Mouse (Mus musculus): ENCODE data around the gene Zfpm1. TPM values are rescaled to one million over a fixed set of nuclear protein-coding genes. Genes with fewer than 3 reads are reported as not detected.

Zfpm1 gene
- polyA plus RNA-seq, 1 experiment from 2014 or later, result 1.4 TPM

GRCm38 (mm10) chr8:122336251-122336910, 54.4 kb downstream of the Zfpm1 start:
- 1% methylated on average over 77 of the region's 81 CpGs for WGBS
- no peak overlapping the region for H3K27ac ChIP-seq (ENCODE audit: low read depth, low read length)
- ATAC-seq (replicated peaks; ENCODE audit: low FRiP score) (peak; percentile 73), DNase-seq (ENCODE audit: low spot score) (peak; percentile 88)
- peak overlapping the region; percentile 93 for H3K4me2 ChIP-seq (ENCODE audit: low read depth, low read length, severe bottlenecking)
- H3K4me3 ChIP-seq (ENCODE audit: low read depth, low read length), result peak overlapping the region; percentile 52
- H3K27me3 ChIP-seq (ENCODE audit: control insufficient read depth, insufficient read depth, low read length), result peaks cover 43% of the 10 kb centered on the region
- H3K4me1 ChIP-seq (replicated peaks; ENCODE audit: control insufficient read depth, insufficient read depth, low read length), result peaks cover 12% of the 10 kb centered on the region; the same call in 1 of the 2 replicates
- H3K36me3 ChIP-seq (ENCODE audit: control insufficient read depth, insufficient read depth, low read length), result no peaks in the 10 kb centered on the region
- H3K9me3 ChIP-seq (ENCODE audit: control insufficient read depth, low read length), result no peaks in the 10 kb centered on the region
- peak overlapping the region; percentile 41; the same call in 1 of the 2 replicates for H3K9ac ChIP-seq (ENCODE audit: low read length)

- no peaks in the 10 kb centered on the region for H3K9me3 ChIP-seq (ENCODE audit: control insufficient read depth, low read length)
- no peak overlapping the region for H3K4me3 ChIP-seq (ENCODE audit: low read depth, low read length)
- WGBS, result 38% methylated on average over 6 of the region's 6 CpGs
- no peak overlapping the region for H3K27ac ChIP-seq (ENCODE audit: low read depth, low read length)
- no peak for DNase-seq (ENCODE audit: low spot score)
- ATAC-seq (replicated peaks; ENCODE audit: low FRiP score), result no peak
- H3K36me3 ChIP-seq (ENCODE audit: control insufficient read depth, insufficient read depth, low read length), result no peaks in the 10 kb centered on the region
- peaks cover 58% of the 10 kb centered on the region for H3K27me3 ChIP-seq (ENCODE audit: control insufficient read depth, insufficient read depth, low read length)
- no peak overlapping the region for H3K9ac ChIP-seq (ENCODE audit: low read length)
- peaks cover 12% of the 10 kb centered on the region; the same call in 1 of the 2 replicates for H3K4me1 ChIP-seq (replicated peaks; ENCODE audit: control insufficient read depth, insufficient read depth, low read length)
- H3K4me2 ChIP-seq (ENCODE audit: low read depth, low read length, severe bottlenecking), result no peak overlapping the region
These were observed 56.9 kb downstream of the Zfpm1 start for GRCm38 (mm10) chr8:122338852-122339251.

GRCm38 (mm10) chr8:122340761-122341160, 58.8 kb downstream of the Zfpm1 start:
- ATAC-seq (replicated peaks; ENCODE audit: low FRiP score) (no peak), DNase-seq (ENCODE audit: low spot score) (no peak)
- no peak overlapping the region for H3K4me2 ChIP-seq (ENCODE audit: low read depth, low read length, severe bottlenecking)

GRCm38 (mm10) chr8:122341790-122342189, 59.8 kb downstream of the Zfpm1 start:
- Histone ChIP-seq H3K4me1 (replicated peaks; ENCODE audit: control insufficient read depth, insufficient read depth, low read length) (peaks cover under 1% of the 10 kb centered on the region; the same call in 1 of the 2 replicates), H3K9me3 (ENCODE audit: control insufficient read depth, low read length) (no peaks in the 10 kb centered on the region), H3K9ac (ENCODE audit: low read length) (no peak overlapping the region), H3K4me2 (ENCODE audit: low read depth, low read length, severe bottlenecking) (no peak overlapping the region), H3K27me3 (ENCODE audit: control insufficient read depth, insufficient read depth, low read length) (peaks cover 41% of the 10 kb centered on the region), H3K36me3 (ENCODE audit: control insufficient read depth, insufficient read depth, low read length) (no peaks in the 10 kb centered on the region), H3K4me3 (ENCODE audit: low read depth, low read length) (no peak overlapping the region), H3K27ac (ENCODE audit: low read depth, low read length) (no peak overlapping the region)
- ATAC-seq (replicated peaks; ENCODE audit: low FRiP score) (no peak), DNase-seq (ENCODE audit: low spot score) (no peak)
- WGBS, result 82% methylated on average over 6 of the region's 6 CpGs

More at GRCm38 (mm10) chr8:122340761-122341160, 58.8 kb downstream of the Zfpm1 start:
- Histone ChIP-seq H3K27me3 (ENCODE audit: control insufficient read depth, insufficient read depth, low read length) (peaks cover 51% of the 10 kb centered on the region), H3K4me3 (ENCODE audit: low read depth, low read length) (no peak overlapping the region), H3K4me1 (replicated peaks; ENCODE audit: control insufficient read depth, insufficient read depth, low read length) (peaks cover 9% of the 10 kb centered on the region; the same call in 1 of the 2 replicates), H3K36me3 (ENCODE audit: control insufficient read depth, insufficient read depth, low read length) (no peaks in the 10 kb centered on the region), H3K9ac (ENCODE audit: low read length) (no peak overlapping the region), H3K9me3 (ENCODE audit: control insufficient read depth, low read length) (no peaks in the 10 kb centered on the region), H3K27ac (ENCODE audit: low read depth, low read length) (no peak overlapping the region)
- 85% methylated on average over 3 of the region's 3 CpGs for WGBS

GRCm38 (mm10) chr8:122342362-122342761, 60.4 kb downstream of the Zfpm1 start:
- no peak for ATAC-seq (replicated peaks; ENCODE audit: low FRiP score)

GRCm38 (mm10) chr8:122342806-122343209, 60.9 kb downstream of the Zfpm1 start:
- H3K9ac ChIP-seq (ENCODE audit: low read length), result no peak overlapping the region
- peaks cover 30% of the 10 kb centered on the region for H3K27me3 ChIP-seq (ENCODE audit: control insufficient read depth, insufficient read depth, low read length)
- H3K27ac ChIP-seq (ENCODE audit: low read depth, low read length), result no peak overlapping the region
- no peak overlapping the region for H3K4me3 ChIP-seq (ENCODE audit: low read depth, low read length)
- no peaks in the 10 kb centered on the region for H3K36me3 ChIP-seq (ENCODE audit: control insufficient read depth, insufficient read depth, low read length)
- H3K9me3 ChIP-seq (ENCODE audit: control insufficient read depth, low read length), result no peaks in the 10 kb centered on the region
- H3K4me1 ChIP-seq (replicated peaks; ENCODE audit: control insufficient read depth, insufficient read depth, low read length), result no peaks in the 10 kb centered on the region
- H3K4me2 ChIP-seq (ENCODE audit: low read depth, low read length, severe bottlenecking), result peak overlapping the region; percentile 51; the same call in 1 of the 2 replicates
- ATAC-seq (replicated peaks; ENCODE audit: low FRiP score) (no peak), DNase-seq (ENCODE audit: low spot score) (no peak)
- 7% methylated on average over 9 of the region's 9 CpGs for WGBS

More at GRCm38 (mm10) chr8:122342362-122342761, 60.4 kb downstream of the Zfpm1 start:
- H3K4me2 ChIP-seq (ENCODE audit: low read depth, low read length, severe bottlenecking), result no peak overlapping the region
- peaks cover 35% of the 10 kb centered on the region for H3K27me3 ChIP-seq (ENCODE audit: control insufficient read depth, insufficient read depth, low read length)
- WGBS, result 59% methylated on average over 5 of the region's 5 CpGs
- no peak overlapping the region for H3K4me3 ChIP-seq (ENCODE audit: low read depth, low read length)
- no peak overlapping the region for H3K27ac ChIP-seq (ENCODE audit: low read depth, low read length)
- no peaks in the 10 kb centered on the region for H3K9me3 ChIP-seq (ENCODE audit: control insufficient read depth, low read length)
- no peak for DNase-seq (ENCODE audit: low spot score)
- H3K36me3 ChIP-seq (ENCODE audit: control insufficient read depth, insufficient read depth, low read length), result no peaks in the 10 kb centered on the region
- H3K9ac ChIP-seq (ENCODE audit: low read length), result no peak overlapping the region
- H3K4me1 ChIP-seq (replicated peaks; ENCODE audit: control insufficient read depth, insufficient read depth, low read length), result no peaks in the 10 kb centered on the region

- Histone ChIP-seq H3K36me3 (ENCODE audit: control insufficient read depth, insufficient read depth, low read length) (no peaks in the 10 kb centered on the region), H3K4me2 (ENCODE audit: low read depth, low read length, severe bottlenecking) (peak overlapping the region; percentile 51), H3K27me3 (ENCODE audit: control insufficient read depth, insufficient read depth, low read length) (peaks cover 25% of the 10 kb centered on the region), H3K4me1 (replicated peaks; ENCODE audit: control insufficient read depth, insufficient read depth, low read length) (no peaks in the 10 kb centered on the region), H3K9me3 (ENCODE audit: control insufficient read depth, low read length) (no peaks in the 10 kb centered on the region), H3K27ac (ENCODE audit: low read depth, low read length) (no peak overlapping the region), H3K9ac (ENCODE audit: low read length) (peak overlapping the region; percentile 49; the same call in 1 of the 2 replicates), H3K4me3 (ENCODE audit: low read depth, low read length) (peak overlapping the region; percentile 24)
- DNase-seq (ENCODE audit: low spot score) (no peak), ATAC-seq (replicated peaks; ENCODE audit: low FRiP score) (no peak)
- WGBS, result 3% methylated on average over 11 of the region's 11 CpGs
These were observed 61.4 kb downstream of the Zfpm1 start for GRCm38 (mm10) chr8:122343341-122343740.

GRCm38 (mm10) chr8:122343758-122344157, 61.8 kb downstream of the Zfpm1 start:
- peak overlapping the region; percentile 51 for H3K4me2 ChIP-seq (ENCODE audit: low read depth, low read length, severe bottlenecking)
- H3K9ac ChIP-seq (ENCODE audit: low read length), result peak overlapping the region; percentile 49; the same call in 1 of the 2 replicates
- DNase-seq (ENCODE audit: low spot score) (no peak), ATAC-seq (replicated peaks; ENCODE audit: low FRiP score) (no peak)
- H3K4me1 ChIP-seq (replicated peaks; ENCODE audit: control insufficient read depth, insufficient read depth, low read length), result no peaks in the 10 kb centered on the region
- H3K36me3 ChIP-seq (ENCODE audit: control insufficient read depth, insufficient read depth, low read length), result no peaks in the 10 kb centered on the region
- peak overlapping the region; percentile 24 for H3K4me3 ChIP-seq (ENCODE audit: low read depth, low read length)
- H3K9me3 ChIP-seq (ENCODE audit: control insufficient read depth, low read length), result no peaks in the 10 kb centered on the region
- WGBS, result under 1% methylated on average over 14 of the region's 14 CpGs
- H3K27ac ChIP-seq (ENCODE audit: low read depth, low read length), result no peak overlapping the region
- peaks cover 22% of the 10 kb centered on the region for H3K27me3 ChIP-seq (ENCODE audit: control insufficient read depth, insufficient read depth, low read length)
